Mouse (Mus musculus): ENCODE measurements around the gene Ppp2r5d.

Ppp2r5d gene

GRCm38 (mm10) chr17:46680760-46681373 lies 24.0 kb downstream of the Ppp2r5d start, which contains the start of gene Klhdc3:
Gene Klhdc3, minus strand, starts transcription at chr17:46680914.
- DNase-seq (ENCODE audit: extremely low spot score): peak; percentile 100

- DNase-seq (ENCODE audit: extremely low spot score): no peak
Observed at GRCm38 (mm10) chr17:46679843-46680759, 24.8 kb downstream of the Ppp2r5d start.

- DNase-seq (ENCODE audit: extremely low spot score): no peak
Observed at GRCm38 (mm10) chr17:46678911-46679310, 26.0 kb downstream of the Ppp2r5d start.

GRCm38 (mm10) chr17:46678416-46678815 lies 26.5 kb downstream of the Ppp2r5d start, which contains the start of gene Mea1:
Gene Mea1, plus strand, starts transcription at chr17:46678793.
- no peak for DNase-seq (ENCODE audit: extremely low spot score)

GRCm38 (mm10) chr17:46674530-46675283 lies 30.2 kb downstream of the Ppp2r5d start:
- no peak for DNase-seq (ENCODE audit: extremely low spot score)

- DNase-seq (ENCODE audit: extremely low spot score): peak; percentile 91
Observed at GRCm38 (mm10) chr17:46673850-46674529, 30.9 kb downstream of the Ppp2r5d start, which contains the start of gene Rrp36. Gene Rrp36, minus strand, starts transcription at chr17:46674352.

GRCm38 (mm10) chr17:46669911-46670310 lies 35.0 kb downstream of the Ppp2r5d start:
- DNase-seq (ENCODE audit: extremely low spot score): no peak

- DNase-seq (ENCODE audit: extremely low spot score): no peak
Observed at GRCm38 (mm10) chr17:46667712-46668111, 37.2 kb downstream of the Ppp2r5d start.

GRCm38 (mm10) chr17:46662730-46663129 lies 42.2 kb downstream of the Ppp2r5d start:
- no peak for DNase-seq (ENCODE audit: extremely low spot score)

- DNase-seq (ENCODE audit: extremely low spot score): no peak
Observed at GRCm38 (mm10) chr17:46661981-46662380, 42.9 kb downstream of the Ppp2r5d start.

GRCm38 (mm10) chr17:46661351-46661750 lies 43.6 kb downstream of the Ppp2r5d start:
- DNase-seq (ENCODE audit: extremely low spot score): no peak

- DNase-seq (ENCODE audit: extremely low spot score): no peak
Observed at GRCm38 (mm10) chr17:46656054-46656453, 48.9 kb downstream of the Ppp2r5d start.

- DNase-seq (ENCODE audit: extremely low spot score): no peak
Observed at GRCm38 (mm10) chr17:46651755-46652547, 53.0 kb downstream of the Ppp2r5d start.

- peak; percentile 15 for DNase-seq (ENCODE audit: extremely low spot score)
Observed at GRCm38 (mm10) chr17:46651292-46651691, 53.6 kb downstream of the Ppp2r5d start.

GRCm38 (mm10) chr17:46650232-46651031 lies 54.5 kb downstream of the Ppp2r5d start, which contains the start of gene Cul7:
Gene Cul7, plus strand, starts transcription at chr17:46650337.
- DNase-seq (ENCODE audit: extremely low spot score): peak; percentile 94

- no peak for DNase-seq (ENCODE audit: extremely low spot score)
Observed at GRCm38 (mm10) chr17:46649811-46650210, 55.1 kb downstream of the Ppp2r5d start.

- DNase-seq (ENCODE audit: extremely low spot score): no peak
Observed at GRCm38 (mm10) chr17:46648436-46648835, 56.5 kb downstream of the Ppp2r5d start.

- DNase-seq (ENCODE audit: extremely low spot score): no peak
Observed at GRCm38 (mm10) chr17:46647279-46647678, 57.6 kb downstream of the Ppp2r5d start.

- DNase-seq (ENCODE audit: extremely low spot score): no peak
Observed at GRCm38 (mm10) chr17:46646322-46646662, 58.6 kb downstream of the Ppp2r5d start.
